Mouse (Mus musculus) MEL (cell line): ENCODE data around the gene Mef2d. TPM values are rescaled to one million over a fixed set of nuclear protein-coding genes. Genes with fewer than 3 reads are reported as not detected.

Source experiments
- DNase-seq: peaks from one replicate; pipeline ENCODE4 v3.0.0; 2011; ENCODE audit warnings: low read depth, low spot score
- H3K27ac ChIP-seq: 2 replicates; pipeline ENCODE4 v1.5.1; 2012; ENCODE audit warnings: low read depth, mild to moderate bottlenecking, control low read depth, low read length, moderate library complexity; ENCODE audit not compliant: control insufficient read depth
- H3K27me3 ChIP-seq, 2 experiments: fragments of 150-350 bp in 1 of 2; sonication (generic) in 1 of 2; 2 replicates each; pipeline ENCODE4 v1.6.1; 2012; ENCODE audit warnings: low read length in 2 of 2, mild to moderate bottlenecking in 2 of 2, improper control_type of control experiment in 1 of 2, moderate library complexity in 1 of 2; ENCODE audit not compliant: insufficient read depth in 2 of 2, control insufficient read depth in 1 of 2
- H3K36me3 ChIP-seq, 2 experiments: 2 replicates each; pipeline ENCODE4 v1.6.1; 2012 to 2014; ENCODE audit warnings: low read length in 2 of 2, improper control_type of control experiment in 1 of 2, inconsistent platforms in 1 of 2, mild to moderate bottlenecking in 1 of 2; ENCODE audit not compliant: insufficient read depth in 2 of 2, control insufficient read depth in 1 of 2
- H3K4me1 ChIP-seq, 2 experiments: fragments of 150-350 bp in 1 of 2; sonication (generic) in 1 of 2; 2 replicates each; pipeline ENCODE4 v1.6.1; 2012; ENCODE audit warnings: low read length in 2 of 2, improper control_type of control experiment in 1 of 2, mild to moderate bottlenecking in 1 of 2; ENCODE audit not compliant: insufficient read depth in 2 of 2, control insufficient read depth in 1 of 2
- H3K4me3 ChIP-seq, 2 experiments: fragments of 150-350 bp in 1 of 2; sonication (generic) in 1 of 2; 2 replicates each; pipeline ENCODE4 v1.5.1; 2012; ENCODE audit warnings: low read depth in 2 of 2, low read length in 2 of 2, mild to moderate bottlenecking in 2 of 2, moderate library complexity in 2 of 2, control low read depth in 1 of 2, improper control_type of control experiment in 1 of 2; ENCODE audit not compliant: control insufficient read depth in 1 of 2, insufficient read depth in 1 of 2
- H3K79me2 ChIP-seq: 2 replicates; pipeline ENCODE4 v1.6.1; 2012; ENCODE audit warnings: mild to moderate bottlenecking, low read length, moderate library complexity; ENCODE audit not compliant: control insufficient read depth, poor library complexity, insufficient read depth
- H3K9ac ChIP-seq: 2 replicates; pipeline ENCODE4 v1.6.1; 2012; ENCODE audit warnings: low read depth, mild to moderate bottlenecking, control low read depth, low read length, moderate library complexity; ENCODE audit not compliant: control insufficient read depth, poor library complexity, severe bottlenecking
- H3K9me3 ChIP-seq: fragments of 150-350 bp; sonication (generic); replicated peaks from 2 replicates; pipeline ENCODE4 v1.6.1; 2012; ENCODE audit warnings: mild to moderate bottlenecking, low read length, improper control_type of control experiment, moderate library complexity; ENCODE audit not compliant: insufficient read depth
- BHLHE40 ChIP-seq: IDR thresholded peaks from 2 replicates; pipeline ENCODE4 v1.6.1; 2012; ENCODE audit warnings: low read depth, mild to moderate bottlenecking, inconsistent platforms, low read length, improper control_type of control experiment, borderline replicate concordance
- CHD1 ChIP-seq: IDR thresholded peaks from 2 replicates; pipeline ENCODE4 v1.6.1; 2012; ENCODE audit warnings: low read depth, mild to moderate bottlenecking, inconsistent platforms, low read length, improper control_type of control experiment
- CHD2 ChIP-seq: IDR thresholded peaks from 2 replicates; pipeline ENCODE4 v1.6.1; 2011; ENCODE audit warnings: low read length, improper control_type of control experiment
- CTCF ChIP-seq, 3 experiments: IDR thresholded peaks in 2 of 3; conservative IDR thresholded peaks in 1 of 3; 2 replicates each; pipeline ENCODE4 v1.5.1; 2011 to 2012; ENCODE audit warnings: low read length in 3 of 3, low read depth in 2 of 3, mild to moderate bottlenecking in 2 of 3, improper control_type of control experiment in 1 of 3, inconsistent platforms in 1 of 3, mixed read lengths in 1 of 3, moderate library complexity in 1 of 3; ENCODE audit not compliant: control insufficient read depth in 1 of 3, insufficient read depth in 1 of 3, poor library complexity in 1 of 3, severe bottlenecking in 1 of 3
- ELF1 ChIP-seq: IDR thresholded peaks from 2 replicates; pipeline ENCODE4 v1.6.1; 2014; ENCODE audit warnings: low read depth, mild to moderate bottlenecking, inconsistent platforms, low read length, improper control_type of control experiment, moderate library complexity
- EP300 ChIP-seq, 2 experiments: IDR thresholded peaks; 2 replicates each; pipeline ENCODE4 v1.6.1; 2011; ENCODE audit warnings: improper control_type of control experiment in 2 of 2, low read length in 2 of 2, low read depth in 1 of 2, mild to moderate bottlenecking in 1 of 2
- ETS1 ChIP-seq: IDR thresholded peaks from 2 replicates; pipeline ENCODE4 v1.6.1; 2012; ENCODE audit warnings: low read depth, mild to moderate bottlenecking, inconsistent platforms, low read length, improper control_type of control experiment, moderate library complexity
- HCFC1 ChIP-seq: IDR thresholded peaks from 2 replicates; pipeline ENCODE4 v1.6.1; 2012; ENCODE audit warnings: low read depth, mild to moderate bottlenecking, inconsistent platforms, low read length, improper control_type of control experiment, moderate library complexity
- JUND ChIP-seq: IDR thresholded peaks from 2 replicates; pipeline ENCODE4 v1.6.1; 2011; ENCODE audit warnings: low read depth, mild to moderate bottlenecking, improper control_type of control experiment, low read length
- KAT2A ChIP-seq: conservative IDR thresholded peaks from 2 replicates; pipeline ENCODE4 v1.6.1; 2012; ENCODE audit warnings: low read depth, low read length, improper control_type of control experiment, inconsistent platforms
- MAZ ChIP-seq: IDR thresholded peaks from 2 replicates; pipeline ENCODE4 v1.6.1; 2012; ENCODE audit warnings: low read depth, mild to moderate bottlenecking, inconsistent platforms, low read length, improper control_type of control experiment
- MEF2A ChIP-seq: IDR thresholded peaks from 2 replicates; pipeline ENCODE4 v1.6.1; 2014; ENCODE audit warnings: low read depth, mild to moderate bottlenecking, inconsistent platforms, low read length, improper control_type of control experiment; ENCODE audit not compliant: poor library complexity, insufficient replicate concordance, severe bottlenecking; ENCODE audit errors: extremely low read depth
- MXI1 ChIP-seq: IDR thresholded peaks from 2 replicates; pipeline ENCODE4 v1.6.1; 2011; ENCODE audit warnings: mild to moderate bottlenecking, low read depth, low read length, improper control_type of control experiment
- MYC ChIP-seq: IDR thresholded peaks from 2 replicates; pipeline ENCODE4 v1.6.1; 2011; ENCODE audit warnings: low read depth, mild to moderate bottlenecking, low read length, improper control_type of control experiment, moderate library complexity
- NELFE ChIP-seq: IDR thresholded peaks from 2 replicates; pipeline ENCODE4 v1.6.1; 2011; ENCODE audit warnings: low read depth, low read length, improper control_type of control experiment
- NRF1 ChIP-seq: IDR thresholded peaks from 2 replicates; pipeline ENCODE4 v1.6.1; 2014; ENCODE audit warnings: low read depth, mild to moderate bottlenecking, inconsistent platforms, low read length, improper control_type of control experiment, moderate library complexity; ENCODE audit not compliant: poor library complexity, insufficient read depth, severe bottlenecking
- POLR2A ChIP-seq, 2 experiments: IDR thresholded peaks; 2 replicates each; pipeline ENCODE4 v1.6.1; 2011 to 2012; ENCODE audit warnings: low read length in 2 of 2, mild to moderate bottlenecking in 2 of 2, control low read depth in 1 of 2, improper control_type of control experiment in 1 of 2, low read depth in 1 of 2, moderate library complexity in 1 of 2; ENCODE audit not compliant: control insufficient read depth in 1 of 2, insufficient read depth in 1 of 2, poor library complexity in 1 of 2
- POLR2AphosphoS2 ChIP-seq: IDR thresholded peaks from 2 replicates; pipeline ENCODE4 v1.6.1; 2011; ENCODE audit warnings: low read length, improper control_type of control experiment
- POLR2AphosphoS5 ChIP-seq: IDR thresholded peaks from 2 replicates; pipeline ENCODE4 v1.6.1; 2012; ENCODE audit warnings: low read depth, borderline replicate concordance, mild to moderate bottlenecking, inconsistent platforms, low read length, moderate library complexity, mixed read lengths
- RAD21 ChIP-seq: IDR thresholded peaks from 2 replicates; pipeline ENCODE4 v1.6.1; 2011; ENCODE audit warnings: mild to moderate bottlenecking, low read depth, low read length, improper control_type of control experiment
- SIN3A ChIP-seq: IDR thresholded peaks from 2 replicates; pipeline ENCODE4 v1.6.1; 2012; ENCODE audit warnings: low read length, improper control_type of control experiment, inconsistent platforms
- SMC3 ChIP-seq: IDR thresholded peaks from 2 replicates; pipeline ENCODE4 v1.6.1; 2011; ENCODE audit warnings: low read depth, low read length, improper control_type of control experiment
- TBP ChIP-seq: IDR thresholded peaks from 2 replicates; pipeline ENCODE4 v1.8.0; 2011; ENCODE audit warnings: low read depth, low read length, improper control_type of control experiment
- UBTF ChIP-seq: IDR thresholded peaks from 2 replicates; pipeline ENCODE4 v1.6.1; 2012; ENCODE audit warnings: low read depth, mild to moderate bottlenecking, inconsistent platforms, low read length, improper control_type of control experiment, moderate library complexity, borderline replicate concordance; ENCODE audit not compliant: insufficient read depth
- USF1 ChIP-seq: IDR thresholded peaks from 2 replicates; pipeline ENCODE4 v1.6.1; 2014; ENCODE audit warnings: low read depth, mild to moderate bottlenecking, inconsistent platforms, low read length, improper control_type of control experiment, moderate library complexity
- USF2 ChIP-seq, 2 experiments: IDR thresholded peaks; 2 replicates each; pipeline ENCODE4 v1.6.1; 2011 to 2012; ENCODE audit warnings: improper control_type of control experiment in 2 of 2, low read length in 2 of 2, borderline replicate concordance in 1 of 2, inconsistent platforms in 1 of 2, low read depth in 1 of 2, mild to moderate bottlenecking in 1 of 2; ENCODE audit not compliant: insufficient read depth in 1 of 2
- ZC3H11A ChIP-seq: IDR thresholded peaks from 2 replicates; pipeline ENCODE4 v1.6.1; 2012; ENCODE audit warnings: low read depth, mild to moderate bottlenecking, inconsistent platforms, low read length, improper control_type of control experiment
- ZKSCAN1 ChIP-seq: IDR thresholded peaks from 2 replicates; pipeline ENCODE4 v1.6.1; 2012; ENCODE audit warnings: low read depth, mild to moderate bottlenecking, inconsistent platforms, low read length, improper control_type of control experiment, moderate library complexity
- ZNF384 ChIP-seq: IDR thresholded peaks from 2 replicates; pipeline ENCODE4 v1.6.1; 2012; ENCODE audit warnings: low read depth, mild to moderate bottlenecking, inconsistent platforms, low read length, improper control_type of control experiment
- polyA plus RNA-seq, 2 experiments: library from polyadenylated mRNA; stranded (reverse) in 1 of 2; unstranded in 1 of 2; fragments of >175 nt in 1 of 2; fragments of >200 nt in 1 of 2; gene quantifications; 2 replicates each; pipeline versions ENCODE4 v1.2.1 to v1.2.4; 2012; ENCODE audit warnings: low replicate concordance in 2 of 2, low read depth in 1 of 2; ENCODE audit not compliant: insufficient read length in 2 of 2, insufficient read depth in 1 of 2, missing spikeins in 1 of 2
- total RNA-seq: library from RNA; depleted of rRNA; stranded (reverse); fragments of 300-350 nt; gene quantifications from 2 replicates; pipeline ENCODE4 v1.2.3, GENCODE M21; 2012

Mef2d gene
- total and polyA plus RNA-seq, 3 experiments = 16.9 to 117 (median 71.4) TPM

GRCm38 (mm10) chr3:88215553-88216004 lies 73.4 kb downstream of the Mef2d start:
- no peaks in the 10 kb centered on the region for H3K9me3 ChIP-seq
- no peak for TF ChIP-seq USF1
- TF ChIP-seq ZC3H11A = no peak
- no peak for TF ChIP-seq BHLHE40
- TF ChIP-seq UBTF = no peak
- TF ChIP-seq HCFC1 = no peak
- no peak for TF ChIP-seq ZNF384
- no peak for TF ChIP-seq JUND
- no peak for TF ChIP-seq MXI1
- TF ChIP-seq MAZ = no peak
- no peak for TF ChIP-seq NRF1
- TF ChIP-seq CHD2 = no peak
- no peak for TF ChIP-seq MEF2A
- TF ChIP-seq POLR2AphosphoS2 = no peak
- no peak for TF ChIP-seq POLR2AphosphoS5
- no peak for TF ChIP-seq TBP
- no peak for TF ChIP-seq EP300 (IDR thresholded peaks at IDR 0.05; ENCODE audit: low read depth in 1 of 2, low read length in 2 of 2)
- TF ChIP-seq KAT2A = no peak
- no peak for TF ChIP-seq USF2 (IDR thresholded peaks at IDR 0.05; ENCODE audit: borderline replicate concordance in 1 of 2, insufficient read depth in 1 of 2, low read depth in 1 of 2, low read length in 2 of 2)
- no peak for TF ChIP-seq SIN3A
- peaks cover 2 to 13% of the 10 kb centered on the region in 2 experiments; a peak in 3 of 4 replicates for H3K4me1 ChIP-seq
- H3K27me3 ChIP-seq = peaks cover 4 to 7% of the 10 kb centered on the region in 2 experiments
- no peak overlapping the region for H3K9ac ChIP-seq
- H3K4me3 ChIP-seq = no peak overlapping the region
- H3K79me2 ChIP-seq = no peaks in the 10 kb centered on the region
- H3K27ac ChIP-seq = no peak overlapping the region
- no peak for DNase-seq
- H3K36me3 ChIP-seq = peaks cover 0 to 9% of the 10 kb centered on the region in 2 experiments; a peak in 2 of 4 replicates

- H3K9ac ChIP-seq = no peak overlapping the region
- peaks cover 2 to 13% of the 10 kb centered on the region in 2 experiments; a peak in 3 of 4 replicates for H3K4me1 ChIP-seq
- H3K36me3 ChIP-seq = peaks cover 0 to 9% of the 10 kb centered on the region in 2 experiments; a peak in 2 of 4 replicates
- DNase-seq = no peak
- H3K27ac ChIP-seq = no peak overlapping the region
- no peaks in the 10 kb centered on the region for H3K9me3 ChIP-seq
- TF ChIP-seq CHD2 (no peak), ZKSCAN1 (no peak), SMC3 (no peak), TBP (no peak), CTCF (IDR thresholded peaks at IDR 0.05 in 2 of 3, conservative IDR thresholded peaks at IDR 0.05 in 1 of 3; ENCODE audit: control insufficient read depth in 1 of 3, insufficient read depth in 1 of 3, low read depth in 2 of 3, low read length in 3 of 3, poor library complexity in 1 of 3, severe bottlenecking in 1 of 3) (no peak), HCFC1 (no peak), ETS1 (no peak), SIN3A (no peak), POLR2AphosphoS5 (no peak), CHD1 (no peak), RAD21 (no peak), ZC3H11A (no peak), ELF1 (no peak), MYC (no peak), BHLHE40 (no peak), NRF1 (no peak), NELFE (no peak), JUND (no peak), POLR2A (IDR thresholded peaks at IDR 0.05; ENCODE audit: control insufficient read depth in 1 of 2, insufficient read depth in 1 of 2, low read depth in 1 of 2, low read length in 2 of 2, poor library complexity in 1 of 2) (no peak), KAT2A (no peak)
- H3K4me3 ChIP-seq = no peak overlapping the region
- no peaks in the 10 kb centered on the region for H3K79me2 ChIP-seq
- H3K27me3 ChIP-seq = peaks cover 2 to 7% of the 10 kb centered on the region in 2 experiments
These were observed 73.9 kb downstream of the Mef2d start for GRCm38 (mm10) chr3:88216116-88216515.
